Mouse (Mus musculus): ENCODE data around the gene Vmn1r197.

DNA sequence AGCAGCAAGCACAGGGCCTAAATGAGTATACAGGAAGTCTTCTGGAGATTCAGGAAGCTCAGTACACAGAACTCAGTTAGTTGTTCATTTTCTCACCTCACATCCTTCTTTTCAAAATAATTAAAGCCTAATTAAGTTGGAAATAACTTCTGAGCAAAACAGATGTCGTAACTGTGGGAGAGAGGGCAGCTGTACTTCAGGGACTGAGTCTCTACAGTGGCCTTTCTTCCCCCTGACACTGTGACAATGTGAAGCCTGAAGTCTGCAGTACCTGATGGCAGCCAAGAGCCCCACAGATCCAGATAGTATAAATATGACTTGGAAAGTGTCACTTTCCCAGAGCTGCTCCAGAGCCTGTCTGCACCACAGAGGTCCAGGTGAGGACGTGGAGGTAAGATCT, 55.1 kb downstream of the Vmn1r197 start, which contains the start of gene Vmn1r199:
- TF ChIP-seq POLR2A (IDR thresholded peaks at IDR 0.05; ENCODE audit: low read depth, low read length) (no peak), CTCF (conservative IDR thresholded peaks at IDR 0.05; ENCODE audit: insufficient read depth, insufficient read length, low read depth, low read length) (no peak)

Data from kidney, adult 2 months (tissue).